Mouse (Mus musculus) midbrain, embryonic 12.5 days (tissue): ENCODE measurements around the gene Cep44. TPM values are rescaled to one million over a fixed set of nuclear protein-coding genes. Genes with fewer than 3 reads are reported as not detected.

Experiments
- ATAC-seq: fragments of 200-750 bp; cut with Nextera tagmentation; 2 replicates; pipeline ENCODE4 v1.8.0; 2017; ENCODE audit warnings: low read depth, moderate TSS enrichment, moderate library complexity; ENCODE audit not compliant: low FRiP score
- H3K27ac ChIP-seq: fragments of 300-500 bp; sonication (generic); replicated peaks from 2 replicates; pipeline ENCODE4 v1.5.1; 2016; ENCODE audit warnings: mild to moderate bottlenecking
- H3K27me3 ChIP-seq: fragments of 300-500 bp; sonication (generic); 2 replicates; pipeline ENCODE4 v1.6.1; 2016; ENCODE audit warnings: mild to moderate bottlenecking
- H3K36me3 ChIP-seq: fragments of 300-500 bp; sonication (generic); 2 replicates; pipeline ENCODE4 v1.6.1; 2016
- H3K4me1 ChIP-seq: fragments of 300-500 bp; sonication (generic); 2 replicates; pipeline ENCODE4 v1.6.1; 2016
- H3K4me2 ChIP-seq: fragments of 300-500 bp; sonication (generic); replicated peaks from 2 replicates; pipeline ENCODE4 v1.6.1; 2016; ENCODE audit warnings: mild to moderate bottlenecking, moderate library complexity
- H3K4me3 ChIP-seq: fragments of 300-500 bp; sonication (generic); 2 replicates; pipeline ENCODE4 v1.5.1; 2016; ENCODE audit warnings: mild to moderate bottlenecking
- H3K9ac ChIP-seq: fragments of 300-500 bp; sonication (generic); replicated peaks from 2 replicates; pipeline ENCODE4 v1.6.1; 2016; ENCODE audit warnings: mild to moderate bottlenecking, moderate library complexity
- H3K9me3 ChIP-seq: fragments of 300-500 bp; sonication (generic); 2 replicates; pipeline ENCODE4 v1.6.1; 2016; ENCODE audit warnings: mild to moderate bottlenecking
- WGBS: fragments of 180-500 bp; shearing (Covaris S2); methylation state at CpG from one replicate; pipeline ENCODE4 v1.1.7; 2016; 5-methylcytosine and 5-hydroxymethylcytosine counted together
- polyA plus RNA-seq: library from polyadenylated mRNA; unstranded; fragments of >200 nt; fragmentation: Nextera tagmentation; extraction: Ambion mirVana; gene quantifications from 2 replicates; pipeline ENCODE4 v1.2.1, GENCODE M21; 2016

Cep44 gene
- polyA plus RNA-seq, 1 experiment from 2014 or later, result 41.2 TPM

DNA sequence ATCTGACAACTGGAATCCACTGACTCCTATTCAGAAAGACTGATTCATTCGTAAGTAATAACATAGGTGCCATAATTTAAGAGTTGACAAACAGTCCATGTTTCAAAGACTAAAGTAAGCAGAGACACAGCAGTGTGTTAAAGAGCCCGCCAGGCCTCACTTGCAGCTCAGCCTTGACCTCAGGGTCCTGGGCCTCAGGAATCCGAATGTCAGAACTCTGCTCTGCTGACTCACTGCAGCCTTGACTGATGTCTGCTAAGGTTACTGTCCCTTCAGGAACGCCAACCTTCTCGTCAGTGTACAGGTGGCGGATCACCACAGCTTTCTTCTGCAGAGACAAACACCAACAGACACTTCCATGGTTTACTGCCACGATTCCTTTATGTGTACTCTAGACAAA, 10.1 kb downstream of the Cep44 start:
- no peak overlapping the region for H3K9ac ChIP-seq
- no peak overlapping the region for H3K27ac ChIP-seq
- H3K27me3 ChIP-seq, result no peaks in the 10 kb centered on the region
- H3K4me3 ChIP-seq, result no peak overlapping the region
- H3K9me3 ChIP-seq, result no peaks in the 10 kb centered on the region
- peaks cover 49% of the 10 kb centered on the region for H3K36me3 ChIP-seq
- H3K4me1 ChIP-seq, result no peaks in the 10 kb centered on the region
- no peak overlapping the region for H3K4me2 ChIP-seq
- no peak for ATAC-seq
- WGBS, result 90% methylated on average over 7 of the region's 7 CpGs

DNA sequence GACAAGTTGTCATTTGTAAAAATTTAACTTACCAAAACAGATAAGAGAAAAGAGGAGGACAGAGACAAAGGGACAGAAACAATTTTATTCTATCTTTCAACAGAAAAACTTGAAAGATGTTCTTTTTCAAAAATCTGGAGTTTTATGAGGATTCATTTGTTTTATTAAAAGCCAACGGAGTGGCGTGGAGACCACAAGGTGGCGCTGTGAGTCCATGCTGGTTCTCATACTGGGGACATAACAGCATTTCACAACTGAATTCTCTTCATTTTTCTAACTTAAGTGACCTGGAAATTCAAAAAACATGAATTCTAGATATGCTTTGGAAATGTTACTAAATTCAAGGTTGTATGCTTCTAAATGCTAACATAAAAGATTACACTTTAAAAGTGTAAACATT, 20.5 kb downstream of the Cep44 start:
- Histone ChIP-seq H3K27ac (no peak overlapping the region), H3K4me2 (no peak overlapping the region), H3K9ac (no peak overlapping the region), H3K4me3 (no peak overlapping the region), H3K27me3 (no peaks in the 10 kb centered on the region), H3K9me3 (no peaks in the 10 kb centered on the region), H3K36me3 (peaks cover 11% of the 10 kb centered on the region; the same call in 1 of the 2 replicates), H3K4me1 (no peaks in the 10 kb centered on the region)
- ATAC-seq, result no peak
- WGBS, result 8% methylated on average over 3 of the region's 3 CpGs

DNA sequence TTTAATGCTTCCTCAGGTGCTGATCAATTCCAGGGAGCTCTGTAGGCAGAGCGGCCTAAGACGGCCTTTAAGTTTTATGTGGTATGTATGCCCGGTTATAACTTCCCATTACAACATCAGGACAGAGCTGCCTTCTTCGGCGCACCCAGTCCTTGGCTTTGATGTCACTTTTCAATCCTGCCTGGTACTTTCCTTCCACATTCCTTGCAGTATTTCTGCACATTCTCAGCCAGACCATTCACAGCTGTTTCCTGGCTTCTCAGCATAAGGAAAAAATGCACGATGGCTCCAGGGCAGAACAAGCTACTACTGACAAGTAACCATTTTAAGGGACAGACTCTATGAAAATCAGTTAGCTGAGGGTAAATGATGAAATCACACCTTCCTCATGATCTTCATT, 22.0 kb downstream of the Cep44 start:
- Histone ChIP-seq H3K4me3 (no peak overlapping the region), H3K9me3 (no peaks in the 10 kb centered on the region), H3K4me2 (no peak overlapping the region), H3K27me3 (no peaks in the 10 kb centered on the region), H3K9ac (no peak overlapping the region), H3K36me3 (peaks cover 11% of the 10 kb centered on the region; the same call in 1 of the 2 replicates), H3K27ac (no peak overlapping the region), H3K4me1 (no peaks in the 10 kb centered on the region)
- 94% methylated on average over 6 of the region's 6 CpGs for WGBS
- no peak for ATAC-seq

DNA sequence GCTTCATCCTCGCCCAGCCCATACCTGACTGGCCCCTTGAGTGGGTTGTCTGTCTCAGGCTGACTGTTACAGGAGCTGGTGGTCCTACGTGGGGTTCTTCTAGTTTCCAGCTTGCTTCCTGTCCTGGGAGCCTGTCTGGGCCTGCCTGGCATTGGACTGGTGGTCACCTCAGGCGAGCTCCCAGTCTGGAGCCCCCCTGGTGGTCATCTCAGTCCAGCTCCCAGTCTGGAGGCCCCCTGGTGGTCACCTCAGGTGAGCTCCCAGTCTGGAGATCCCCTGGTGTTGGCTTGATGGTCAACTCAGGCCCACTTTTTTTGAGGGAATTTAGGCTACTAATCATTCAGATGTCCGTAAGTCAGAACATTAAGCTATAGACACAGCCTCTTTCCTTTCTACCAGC, 29.8 kb downstream of the Cep44 start:
- H3K27me3 ChIP-seq, result no peaks in the 10 kb centered on the region
- no peak overlapping the region for H3K4me3 ChIP-seq
- H3K4me1 ChIP-seq, result no peaks in the 10 kb centered on the region
- no peak overlapping the region for H3K4me2 ChIP-seq
- 81% methylated on average over 4 of the region's 4 CpGs for WGBS
- no peak overlapping the region for H3K9ac ChIP-seq
- ATAC-seq, result no peak
- H3K27ac ChIP-seq, result no peak overlapping the region
- no peaks in the 10 kb centered on the region for H3K9me3 ChIP-seq
- no peaks in the 10 kb centered on the region for H3K36me3 ChIP-seq

DNA sequence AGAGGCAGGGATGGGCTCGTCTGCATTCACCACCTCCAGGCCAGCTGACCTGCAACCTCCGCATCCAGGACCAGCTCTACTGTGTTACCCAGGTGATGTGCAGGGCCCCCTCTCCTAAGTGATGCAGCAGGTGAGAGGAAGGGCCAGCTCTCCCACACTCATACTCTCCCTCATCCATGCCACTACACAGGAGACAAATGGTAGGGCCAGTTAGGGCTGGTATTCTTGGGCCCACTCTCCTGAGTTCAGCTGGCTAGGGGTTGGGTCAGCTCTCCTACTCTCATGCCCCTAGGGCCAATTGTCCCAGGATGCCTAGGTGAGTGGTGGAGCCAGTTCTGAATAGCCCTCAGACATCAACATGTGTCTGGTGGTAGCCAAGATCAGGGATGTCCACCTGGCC, 30.6 kb downstream of the Cep44 start:
- Histone ChIP-seq H3K27ac (no peak overlapping the region), H3K4me2 (no peak overlapping the region), H3K9ac (no peak overlapping the region), H3K9me3 (no peaks in the 10 kb centered on the region), H3K27me3 (no peaks in the 10 kb centered on the region), H3K4me1 (no peaks in the 10 kb centered on the region), H3K4me3 (no peak overlapping the region), H3K36me3 (no peaks in the 10 kb centered on the region)
- WGBS, result 82% methylated on average over 2 of the region's 2 CpGs
- ATAC-seq, result 0 out of 2 replicates have a peak, but pooled peaks have one; percentile 19

DNA sequence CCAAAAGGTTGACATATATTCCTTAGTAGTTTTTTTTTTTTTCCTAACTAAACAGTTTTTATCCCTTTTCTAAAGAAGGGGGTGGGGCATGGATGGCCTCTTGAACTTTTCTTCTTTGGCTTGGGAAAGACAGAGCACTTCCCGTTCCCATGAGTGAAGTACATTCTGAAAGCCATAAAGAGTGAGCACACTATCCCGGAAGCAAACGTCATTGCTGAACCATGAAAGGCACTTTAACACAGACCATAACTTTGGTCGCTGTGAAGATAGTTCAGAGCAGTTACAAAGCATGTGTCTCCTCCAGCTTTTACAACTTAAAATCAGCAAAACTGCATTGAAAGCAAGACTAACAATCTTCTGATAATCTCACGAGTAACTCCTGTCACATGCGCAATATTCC, 32.0 kb downstream of the Cep44 start:
- Histone ChIP-seq H3K9ac (no peak overlapping the region), H3K4me2 (no peak overlapping the region), H3K27me3 (no peaks in the 10 kb centered on the region), H3K4me1 (no peaks in the 10 kb centered on the region), H3K9me3 (no peaks in the 10 kb centered on the region), H3K36me3 (no peaks in the 10 kb centered on the region), H3K27ac (no peak overlapping the region), H3K4me3 (no peak overlapping the region)
- WGBS, result 84% methylated on average over 6 of the region's 6 CpGs
- ATAC-seq, result no peak

DNA sequence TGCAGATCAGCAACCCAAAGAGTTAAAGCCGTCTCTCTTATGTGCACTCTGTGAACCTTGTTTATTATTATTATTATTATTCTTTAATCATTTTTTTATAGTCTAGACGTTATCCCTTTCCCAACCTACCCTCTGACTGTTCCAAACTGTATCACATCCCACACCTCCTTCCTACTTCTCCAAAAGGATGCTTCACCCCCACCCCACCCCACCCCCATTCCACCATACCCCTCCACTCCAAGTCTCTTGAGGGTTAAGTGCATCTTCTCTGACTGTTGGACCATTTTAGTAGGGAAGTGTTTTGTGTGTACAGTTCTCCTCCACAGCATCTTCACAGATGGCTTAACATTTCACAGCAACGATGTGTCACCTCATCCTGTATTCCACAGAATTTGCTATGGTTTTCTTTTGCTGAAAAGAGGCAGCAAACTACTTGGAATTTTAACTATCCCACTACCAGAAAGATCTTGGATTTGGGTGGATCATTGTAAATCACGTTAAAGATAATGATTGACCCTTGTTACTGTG, 41.8 kb downstream of the Cep44 start:
- no peaks in the 10 kb centered on the region for H3K9me3 ChIP-seq
- 72% methylated on average over 4 of the region's 4 CpGs for WGBS
- H3K4me1 ChIP-seq, result no peaks in the 10 kb centered on the region
- H3K27me3 ChIP-seq, result no peaks in the 10 kb centered on the region
- H3K4me2 ChIP-seq, result no peak overlapping the region
- H3K4me3 ChIP-seq, result no peak overlapping the region
- no peak for ATAC-seq
- H3K27ac ChIP-seq, result no peak overlapping the region
- H3K9ac ChIP-seq, result no peak overlapping the region
- H3K36me3 ChIP-seq, result no peaks in the 10 kb centered on the region

DNA sequence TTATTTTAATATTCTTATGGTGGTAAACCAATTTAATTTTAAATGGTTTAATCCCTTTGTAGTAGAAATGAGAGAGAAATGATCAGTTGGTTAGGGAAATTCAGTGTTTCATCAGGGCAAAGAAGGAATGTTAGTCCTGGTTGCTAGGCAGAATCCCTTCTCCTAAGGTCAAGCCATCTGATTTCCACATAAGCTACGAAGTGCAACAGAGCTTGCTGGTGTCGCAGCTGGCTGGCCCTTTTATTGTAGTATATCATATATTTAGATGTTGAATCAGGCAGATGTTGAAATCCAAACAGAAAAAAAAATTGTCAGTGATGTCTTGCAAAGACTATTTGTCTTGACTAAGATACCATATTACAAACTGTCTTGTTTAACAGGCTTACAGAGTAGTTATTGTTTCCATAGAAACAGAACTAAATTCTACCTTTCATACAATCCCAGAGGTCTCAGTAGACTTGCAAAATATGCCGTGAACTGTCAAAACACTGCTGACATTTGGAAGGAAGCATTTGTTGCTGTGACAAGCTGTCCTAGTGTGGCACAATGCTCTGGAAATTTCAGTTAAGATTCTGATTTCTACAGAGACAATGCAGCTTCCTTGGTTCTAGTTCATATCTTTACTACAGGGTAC, 42.4 kb downstream of the Cep44 start:
- H3K9me3 ChIP-seq, result no peaks in the 10 kb centered on the region
- 63% methylated on average over 3 of the region's 3 CpGs for WGBS
- ATAC-seq, result no peak
- no peaks in the 10 kb centered on the region for H3K27me3 ChIP-seq
- no peak overlapping the region for H3K27ac ChIP-seq
- no peak overlapping the region for H3K4me2 ChIP-seq
- H3K4me1 ChIP-seq, result no peaks in the 10 kb centered on the region
- H3K9ac ChIP-seq, result no peak overlapping the region
- no peak overlapping the region for H3K4me3 ChIP-seq
- no peaks in the 10 kb centered on the region for H3K36me3 ChIP-seq

DNA sequence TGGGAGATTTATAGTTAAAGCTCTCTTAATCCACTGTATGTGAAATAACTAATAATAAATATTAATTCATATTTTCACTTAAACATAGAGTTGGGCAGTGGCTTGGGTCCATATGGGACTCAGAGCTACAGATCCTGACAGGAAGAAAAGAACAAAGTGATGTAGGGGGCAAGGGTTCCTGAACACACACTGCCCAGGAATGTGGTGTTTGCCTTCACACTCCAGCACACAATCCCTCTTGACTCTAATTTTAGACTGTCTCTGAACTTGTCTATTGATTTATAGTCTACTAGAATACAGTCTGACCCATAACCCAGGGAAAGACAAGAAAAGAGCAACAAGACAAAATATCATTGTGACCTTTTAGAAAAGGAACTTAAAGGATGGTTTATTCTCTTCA, 48.9 kb downstream of the Cep44 start:
- H3K27ac ChIP-seq, result no peak overlapping the region
- no peaks in the 10 kb centered on the region for H3K4me1 ChIP-seq
- H3K27me3 ChIP-seq, result no peaks in the 10 kb centered on the region
- no peaks in the 10 kb centered on the region for H3K36me3 ChIP-seq
- H3K4me2 ChIP-seq, result no peak overlapping the region
- no peak overlapping the region for H3K9ac ChIP-seq
- H3K4me3 ChIP-seq, result no peak overlapping the region
- no peak for ATAC-seq
- H3K9me3 ChIP-seq, result no peaks in the 10 kb centered on the region

DNA sequence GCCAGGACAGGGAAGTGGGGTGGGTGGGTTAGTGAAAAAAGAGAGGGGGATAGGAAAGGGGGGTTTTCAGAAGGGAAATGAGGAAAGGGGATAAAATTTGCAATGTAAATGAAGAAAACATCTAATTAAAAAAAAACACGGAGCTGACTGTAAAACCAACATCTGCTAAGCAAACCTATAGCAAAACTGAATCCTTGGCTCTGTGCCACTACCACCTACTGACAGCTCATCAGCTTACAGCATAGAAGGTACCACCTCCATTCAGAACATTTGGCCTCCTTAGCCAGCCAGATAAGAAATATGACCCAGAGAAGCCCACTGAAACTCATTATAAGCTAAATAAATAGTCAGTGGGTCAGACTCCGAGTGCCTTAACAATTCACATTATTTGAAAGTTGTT, 61.4 kb downstream of the Cep44 start:
- Histone ChIP-seq H3K4me3 (no peak overlapping the region), H3K4me2 (no peak overlapping the region), H3K4me1 (no peaks in the 10 kb centered on the region), H3K36me3 (no peaks in the 10 kb centered on the region), H3K27me3 (no peaks in the 10 kb centered on the region), H3K9ac (no peak overlapping the region), H3K27ac (no peak overlapping the region), H3K9me3 (no peaks in the 10 kb centered on the region)
- WGBS, result 68% methylated on average over 2 of the region's 2 CpGs
- no peak for ATAC-seq

DNA sequence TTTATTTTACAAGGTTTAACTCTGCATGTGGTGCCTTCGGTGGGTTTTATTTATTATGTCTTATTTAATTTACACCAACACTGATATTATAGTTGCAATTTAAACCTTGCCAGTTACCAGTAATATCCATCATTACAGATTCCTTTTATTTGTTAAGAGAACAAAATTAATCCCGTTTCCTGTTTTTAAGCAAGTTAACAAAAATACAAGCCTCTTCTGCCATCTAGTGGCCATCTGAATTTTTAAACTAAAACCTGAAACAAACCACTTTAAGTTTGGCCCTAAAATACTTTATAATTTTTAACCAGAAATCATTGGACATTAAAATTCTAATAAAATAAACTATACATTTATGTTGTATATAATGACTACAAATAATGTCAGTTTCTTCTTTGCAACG, 64.8 kb downstream of the Cep44 start:
- WGBS, result 45% methylated on average over 3 of the region's 3 CpGs
- no peak for ATAC-seq

More for the DNA sequence above, 64.8 kb downstream of the Cep44 start:
- Histone ChIP-seq H3K27me3 (no peaks in the 10 kb centered on the region), H3K27ac (no peak overlapping the region), H3K4me1 (no peaks in the 10 kb centered on the region), H3K9me3 (no peaks in the 10 kb centered on the region), H3K4me2 (no peak overlapping the region), H3K9ac (no peak overlapping the region), H3K36me3 (no peaks in the 10 kb centered on the region), H3K4me3 (no peak overlapping the region)
